Mouse (Mus musculus) lung, embryonic 15.5 days (tissue): ENCODE results near the gene Elp4. TPM values are rescaled to one million over a fixed set of nuclear protein-coding genes. Genes with fewer than 3 reads are reported as not detected.

Source experiments
- ATAC-seq: fragments of 200-750 bp; cut with Nextera tagmentation; 2 replicates; pipeline ENCODE4 v1.8.0; 2017; ENCODE audit warnings: moderate number of reproducible peaks, borderline replicate concordance; ENCODE audit not compliant: low FRiP score, low TSS enrichment; ENCODE audit errors: extremely low read depth
- H3K27ac ChIP-seq: fragments of 300-500 bp; sonication (generic); 2 replicates; pipeline ENCODE4 v1.5.1; 2015; ENCODE audit warnings: moderate library complexity, mild to moderate bottlenecking, inconsistent platforms
- H3K27me3 ChIP-seq: fragments of 300-500 bp; sonication (generic); 2 replicates; pipeline ENCODE4 v1.6.1; 2015; ENCODE audit warnings: inconsistent platforms
- H3K36me3 ChIP-seq: fragments of 300-500 bp; sonication (generic); 2 replicates; pipeline ENCODE4 v1.6.1; 2015; ENCODE audit warnings: inconsistent platforms
- H3K4me1 ChIP-seq: fragments of 300-500 bp; sonication (generic); 2 replicates; pipeline ENCODE4 v1.6.1; 2015; ENCODE audit warnings: inconsistent platforms
- H3K4me2 ChIP-seq: fragments of 300-500 bp; sonication (generic); 2 replicates; pipeline ENCODE4 v1.6.1; 2015; ENCODE audit warnings: inconsistent platforms, mild to moderate bottlenecking, moderate library complexity
- H3K4me3 ChIP-seq: fragments of 300-500 bp; sonication (generic); 2 replicates; pipeline ENCODE4 v1.5.1; 2015; ENCODE audit warnings: mild to moderate bottlenecking, inconsistent platforms
- H3K9ac ChIP-seq: fragments of 300-500 bp; sonication (generic); 2 replicates; pipeline ENCODE4 v1.6.1; 2015; ENCODE audit warnings: inconsistent platforms
- H3K9me3 ChIP-seq: fragments of 300-500 bp; sonication (generic); 2 replicates; pipeline ENCODE4 v1.6.1; 2016; ENCODE audit warnings: inconsistent platforms
- WGBS: fragments of 180-500 bp; shearing (Covaris S2); methylation state at CpG from one replicate; pipeline ENCODE4 v1.1.7; 2015; 5-methylcytosine and 5-hydroxymethylcytosine counted together
- polyA plus RNA-seq: library from polyadenylated mRNA; unstranded; fragments of >200 nt; fragmentation: Nextera tagmentation; extraction: Ambion mirVana; gene quantifications from 2 replicates; pipeline ENCODE4 v1.2.1, GENCODE M21; 2015

Gene Elp4
- polyA plus RNA-seq, 1 experiment from 2014 or later = 45.3 TPM

GRCm38 (mm10) chr2:105779320-105779891 is 125.0 kb downstream of the Elp4 start:
- WGBS = 27% methylated on average over 6 of the region's 6 CpGs
- Histone ChIP-seq H3K27ac (no peak overlapping the region), H3K9me3 (no peaks in the 10 kb centered on the region), H3K9ac (no peak overlapping the region), H3K4me2 (no peak overlapping the region), H3K4me1 (no peaks in the 10 kb centered on the region), H3K36me3 (no peaks in the 10 kb centered on the region), H3K27me3 (no peaks in the 10 kb centered on the region), H3K4me3 (no peak overlapping the region)
- no peak for ATAC-seq

- H3K4me1 ChIP-seq = no peaks in the 10 kb centered on the region
- H3K27ac ChIP-seq = no peak overlapping the region
- no peaks in the 10 kb centered on the region for H3K9me3 ChIP-seq
- no peak overlapping the region for H3K4me2 ChIP-seq
- no peaks in the 10 kb centered on the region for H3K27me3 ChIP-seq
- no peak overlapping the region for H3K4me3 ChIP-seq
- ATAC-seq = no peak
- 72% methylated on average over 3 of the region's 3 CpGs for WGBS
- no peaks in the 10 kb centered on the region for H3K36me3 ChIP-seq
- no peak overlapping the region for H3K9ac ChIP-seq
Observed at GRCm38 (mm10) chr2:105771314-105771713, 133.1 kb downstream of the Elp4 start.

- Histone ChIP-seq H3K9me3 (no peaks in the 10 kb centered on the region), H3K4me3 (no peak overlapping the region), H3K27ac (no peak overlapping the region), H3K4me2 (no peak overlapping the region), H3K36me3 (no peaks in the 10 kb centered on the region), H3K9ac (no peak overlapping the region), H3K27me3 (no peaks in the 10 kb centered on the region), H3K4me1 (no peaks in the 10 kb centered on the region)
- WGBS = 71% methylated on average over 4 of the region's 4 CpGs
- no peak for ATAC-seq
Observed at GRCm38 (mm10) chr2:105769747-105770328, 134.5 kb downstream of the Elp4 start.

GRCm38 (mm10) chr2:105753512-105753911 is 150.9 kb downstream of the Elp4 start:
- H3K36me3 ChIP-seq = no peaks in the 10 kb centered on the region
- no peaks in the 10 kb centered on the region for H3K9me3 ChIP-seq
- H3K4me1 ChIP-seq = no peaks in the 10 kb centered on the region
- no peak overlapping the region for H3K4me2 ChIP-seq
- no peak overlapping the region for H3K27ac ChIP-seq
- WGBS = 62% methylated on average over 1 of the region's 1 CpGs
- no peak overlapping the region for H3K4me3 ChIP-seq
- H3K9ac ChIP-seq = no peak overlapping the region
- no peaks in the 10 kb centered on the region for H3K27me3 ChIP-seq
- no peak for ATAC-seq

GRCm38 (mm10) chr2:105749111-105749510 is 155.3 kb downstream of the Elp4 start:
- WGBS = 80% methylated on average over 5 of the region's 5 CpGs
- Histone ChIP-seq H3K27ac (no peak overlapping the region), H3K4me2 (no peak overlapping the region), H3K36me3 (no peaks in the 10 kb centered on the region), H3K4me3 (no peak overlapping the region), H3K9me3 (no peaks in the 10 kb centered on the region), H3K27me3 (no peaks in the 10 kb centered on the region), H3K4me1 (no peaks in the 10 kb centered on the region), H3K9ac (no peak overlapping the region)
- no peak for ATAC-seq

GRCm38 (mm10) chr2:105746896-105747295 is 157.5 kb downstream of the Elp4 start:
- Histone ChIP-seq H3K9ac (no peak overlapping the region), H3K27me3 (no peaks in the 10 kb centered on the region), H3K27ac (no peak overlapping the region), H3K9me3 (no peaks in the 10 kb centered on the region), H3K4me2 (no peak overlapping the region), H3K4me3 (no peak overlapping the region), H3K36me3 (no peaks in the 10 kb centered on the region), H3K4me1 (no peaks in the 10 kb centered on the region)
- 69% methylated on average over 7 of the region's 7 CpGs for WGBS
- no peak for ATAC-seq

GRCm38 (mm10) chr2:105736166-105736565 is 168.2 kb downstream of the Elp4 start:
- H3K4me1 ChIP-seq = no peaks in the 10 kb centered on the region
- no peak overlapping the region for H3K4me3 ChIP-seq
- no peaks in the 10 kb centered on the region for H3K9me3 ChIP-seq
- H3K36me3 ChIP-seq = no peaks in the 10 kb centered on the region
- H3K27ac ChIP-seq = no peak overlapping the region
- no peak for ATAC-seq
- H3K4me2 ChIP-seq = no peak overlapping the region
- H3K27me3 ChIP-seq = no peaks in the 10 kb centered on the region
- no peak overlapping the region for H3K9ac ChIP-seq

- 92% methylated on average over 3 of the region's 3 CpGs for WGBS
- H3K4me1 ChIP-seq = no peaks in the 10 kb centered on the region
- no peak for ATAC-seq
- no peaks in the 10 kb centered on the region for H3K9me3 ChIP-seq
- no peaks in the 10 kb centered on the region for H3K27me3 ChIP-seq
- no peak overlapping the region for H3K4me3 ChIP-seq
- H3K9ac ChIP-seq = no peak overlapping the region
- no peak overlapping the region for H3K4me2 ChIP-seq
- no peak overlapping the region for H3K27ac ChIP-seq
- no peaks in the 10 kb centered on the region for H3K36me3 ChIP-seq
Observed at GRCm38 (mm10) chr2:105730704-105731103, 173.7 kb downstream of the Elp4 start.

GRCm38 (mm10) chr2:105726657-105727056 is 177.7 kb downstream of the Elp4 start:
- H3K27me3 ChIP-seq = no peaks in the 10 kb centered on the region
- H3K9ac ChIP-seq = no peak overlapping the region
- no peak overlapping the region for H3K4me2 ChIP-seq
- no peak overlapping the region for H3K27ac ChIP-seq
- H3K4me1 ChIP-seq = no peaks in the 10 kb centered on the region
- ATAC-seq = no peak
- no peaks in the 10 kb centered on the region for H3K9me3 ChIP-seq
- H3K36me3 ChIP-seq = no peaks in the 10 kb centered on the region
- 51% methylated on average over 9 of the region's 9 CpGs for WGBS
- H3K4me3 ChIP-seq = no peak overlapping the region

- Histone ChIP-seq H3K27ac (no peak overlapping the region), H3K9ac (no peak overlapping the region), H3K4me2 (no peak overlapping the region), H3K36me3 (no peaks in the 10 kb centered on the region), H3K4me1 (no peaks in the 10 kb centered on the region), H3K4me3 (no peak overlapping the region), H3K27me3 (no peaks in the 10 kb centered on the region), H3K9me3 (no peaks in the 10 kb centered on the region)
- ATAC-seq = no peak
- 84% methylated on average over 8 of the region's 8 CpGs for WGBS
Observed at GRCm38 (mm10) chr2:105715409-105716115, 188.8 kb downstream of the Elp4 start.

GRCm38 (mm10) chr2:105710511-105710910 is 193.9 kb downstream of the Elp4 start:
- Histone ChIP-seq H3K4me1 (no peaks in the 10 kb centered on the region), H3K9me3 (no peaks in the 10 kb centered on the region), H3K27ac (no peak overlapping the region), H3K4me3 (no peak overlapping the region), H3K36me3 (no peaks in the 10 kb centered on the region), H3K9ac (no peak overlapping the region), H3K27me3 (no peaks in the 10 kb centered on the region), H3K4me2 (no peak overlapping the region)
- WGBS = 90% methylated on average over 3 of the region's 3 CpGs
- ATAC-seq = no peak

GRCm38 (mm10) chr2:105709126-105709525 is 195.2 kb downstream of the Elp4 start:
- H3K27me3 ChIP-seq = no peaks in the 10 kb centered on the region
- H3K4me3 ChIP-seq = no peak overlapping the region
- no peak for ATAC-seq
- H3K36me3 ChIP-seq = no peaks in the 10 kb centered on the region
- no peak overlapping the region for H3K27ac ChIP-seq
- WGBS = 73% methylated on average over 3 of the region's 3 CpGs
- no peaks in the 10 kb centered on the region for H3K4me1 ChIP-seq
- no peak overlapping the region for H3K4me2 ChIP-seq
- no peaks in the 10 kb centered on the region for H3K9me3 ChIP-seq
- H3K9ac ChIP-seq = no peak overlapping the region
